Mouse (Mus musculus) fibroblast of lung, adult 2 months (primary cell): ENCODE measurements around the gene Tvp23a.
A peak's percentile ranks its signal among the peaks of the same experiment; 100 is the strongest.

ENCODE experiments used
- DNase-seq: peaks from one replicate; pipeline ENCODE4 v3.0.0-alpha.2; 2011; ENCODE audit warnings: low read depth

Gene Tvp23a

GRCm38 (mm10) chr16:10447264-10447594 lies at the start of gene Tvp23a:
Gene Tvp23a (minus strand): TSS chr16:10447362.
- peak; percentile 67 for DNase-seq

- no peak for DNase-seq
Measured at GRCm38 (mm10) chr16:10495824-10496298, 48.7 kb upstream of the Tvp23a start.

- no peak for DNase-seq
Measured at GRCm38 (mm10) chr16:10492587-10492986, 45.4 kb upstream of the Tvp23a start.

- no peak for DNase-seq
Measured at GRCm38 (mm10) chr16:10491716-10492115, 44.6 kb upstream of the Tvp23a start.

- no peak for DNase-seq
Measured at GRCm38 (mm10) chr16:10490503-10491150, 43.5 kb upstream of the Tvp23a start.

GRCm38 (mm10) chr16:10489904-10490457 lies 42.8 kb upstream of the Tvp23a start:
- DNase-seq: no peak

GRCm38 (mm10) chr16:10489483-10489882 lies 42.3 kb upstream of the Tvp23a start:
- DNase-seq: no peak

- no peak for DNase-seq
Measured at GRCm38 (mm10) chr16:10488769-10489481, 41.8 kb upstream of the Tvp23a start.

- DNase-seq: no peak
Measured at GRCm38 (mm10) chr16:10487895-10488493, 40.8 kb upstream of the Tvp23a start.

GRCm38 (mm10) chr16:10486993-10487392 lies 39.8 kb upstream of the Tvp23a start:
- no peak for DNase-seq

GRCm38 (mm10) chr16:10482343-10482742 lies 35.2 kb upstream of the Tvp23a start:
- DNase-seq: no peak

- DNase-seq: no peak
Measured at GRCm38 (mm10) chr16:10479857-10480256, 32.7 kb upstream of the Tvp23a start, which contains the start of gene Ciita. Gene Ciita (plus strand): TSS chr16:10480059.

- no peak for DNase-seq
Measured at GRCm38 (mm10) chr16:10475919-10476318, 28.8 kb upstream of the Tvp23a start.

GRCm38 (mm10) chr16:10474956-10475355 lies 27.8 kb upstream of the Tvp23a start:
- no peak for DNase-seq

GRCm38 (mm10) chr16:10471950-10472349 lies 24.8 kb upstream of the Tvp23a start:
- DNase-seq: no peak

- no peak for DNase-seq
Measured at GRCm38 (mm10) chr16:10468201-10468600, 21.0 kb upstream of the Tvp23a start.

GRCm38 (mm10) chr16:10467391-10468107 lies 20.4 kb upstream of the Tvp23a start:
- peak; percentile 31 for DNase-seq

- no peak for DNase-seq
Measured at GRCm38 (mm10) chr16:10465011-10465681, 18.0 kb upstream of the Tvp23a start.

- no peak for DNase-seq
Measured at GRCm38 (mm10) chr16:10461178-10461577, 14.0 kb upstream of the Tvp23a start.

GRCm38 (mm10) chr16:10460188-10460587 lies 13.0 kb upstream of the Tvp23a start:
- DNase-seq: no peak

GRCm38 (mm10) chr16:10454583-10454974 lies 7.4 kb upstream of the Tvp23a start:
- DNase-seq: no peak
